Mouse (Mus musculus): ENCODE data around the gene Ppp1ca.

DNA sequence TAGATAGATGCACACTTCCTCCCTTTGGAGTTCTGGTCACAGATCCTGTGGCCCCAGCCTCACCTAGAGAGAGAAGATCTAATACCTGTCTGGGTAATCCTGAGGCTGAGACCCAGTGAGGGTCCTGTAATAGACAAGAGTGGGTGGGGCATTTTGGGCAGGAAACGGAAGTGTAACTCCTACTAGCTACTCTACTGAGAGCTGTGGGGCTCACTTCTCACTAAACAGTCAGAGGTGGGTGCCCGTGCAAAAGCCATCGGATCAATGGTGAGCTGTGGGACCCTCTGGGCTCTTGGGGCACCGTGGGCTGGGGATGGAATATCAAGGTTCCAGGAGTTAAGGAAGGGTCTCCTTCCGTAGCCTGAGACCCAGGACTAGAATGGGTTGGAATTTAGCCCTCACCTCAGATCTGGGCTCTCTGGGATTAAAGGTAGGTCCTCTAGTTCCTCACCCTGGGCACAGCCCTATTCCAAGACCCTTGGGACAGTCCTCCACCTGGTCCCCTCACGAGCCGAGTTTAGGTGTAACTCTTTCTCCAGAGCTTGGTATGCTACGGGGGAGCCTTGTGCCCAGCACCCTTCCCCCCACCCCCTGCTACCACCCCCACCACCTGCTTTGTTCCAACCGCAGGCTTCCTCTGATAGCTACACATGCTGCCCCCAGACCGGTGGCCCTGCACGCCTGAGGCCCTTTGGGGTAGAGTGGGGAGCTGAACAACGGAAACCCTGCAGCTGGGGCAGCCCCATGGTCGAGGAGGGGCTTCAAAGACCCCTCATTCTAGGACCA, 37.2 kb upstream of the Ppp1ca start:
- TF ChIP-seq CTCF (IDR thresholded peaks at IDR 0.05; ENCODE audit: low read depth, low read length) (no peak), GATA1 (IDR thresholded peaks at IDR 0.05; ENCODE audit: borderline replicate concordance, low read length) (no peak), GATA2 (IDR thresholded peaks at IDR 0.05; ENCODE audit: borderline replicate concordance, low read depth, low read length) (no peak)

Data from G1E (cell line).